Mouse (Mus musculus) bone marrow macrophage, adult 2 months (primary cell): Measurements from ENCODE around the gene Padi2.

Experiments used
- CTCF ChIP-seq: IDR thresholded peaks from 2 replicates; pipeline ENCODE4 v1.5.1; 2012; ENCODE audit warnings: low read depth, mild to moderate bottlenecking, low read length, moderate library complexity
- POLR2A ChIP-seq: IDR thresholded peaks from 2 replicates; pipeline ENCODE4 v1.6.1; 2012; ENCODE audit warnings: mild to moderate bottlenecking, low read depth, low read length, borderline replicate concordance

DNA sequence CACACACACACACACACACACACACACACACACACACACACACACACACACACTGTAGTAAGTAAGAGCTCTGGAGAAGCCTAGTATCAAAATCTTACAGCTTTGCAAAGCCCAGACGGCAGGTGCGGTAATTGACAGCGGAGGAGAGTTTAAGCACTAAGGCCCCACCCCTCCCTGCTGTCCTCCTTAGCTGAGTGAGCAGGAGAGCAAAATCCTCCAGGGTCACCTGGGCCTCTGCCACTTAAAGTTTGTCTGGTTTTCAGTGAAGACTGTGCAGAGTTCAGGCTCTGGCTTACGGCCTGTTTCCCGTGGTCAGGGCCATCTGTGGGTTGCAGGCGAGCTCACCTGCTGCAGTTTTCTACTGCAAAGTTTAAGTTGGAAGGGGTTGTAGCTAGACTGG, 42.3 kb downstream of the Padi2 start:
- TF ChIP-seq POLR2A (no peak), CTCF (no peak)
